Mouse (Mus musculus): ENCODE results near the gene Serhl. TPM values are rescaled to one million over a fixed set of nuclear protein-coding genes. Genes with fewer than 3 reads are reported as not detected.

Serhl gene
- total RNA-seq, 1 experiment from 2014 or later, result 53.8 TPM

GRCm38 (mm10) chr15:83162818-83163485 is 73.6 kb downstream of the Serhl start:
- no peak for DNase-seq

- peak; percentile 62 for DNase-seq
These were observed 75.7 kb downstream of the Serhl start for GRCm38 (mm10) chr15:83164971-83165471.

- no peak for DNase-seq
These were observed 76.4 kb downstream of the Serhl start for GRCm38 (mm10) chr15:83165526-83166315.

Other genes starting within 250 kb of the Serhl start
- 75.9 and 85.4 TPM in 2 replicates for gene Tcf20, start 101.6 kb upstream of the Serhl start, total RNA-seq (2021)
- 2.6 and 5.9 TPM in 2 replicates for gene Nfam1, start 56.2 kb upstream of the Serhl start, total RNA-seq (2021)
- 95.0 and 99.4 TPM in 2 replicates for gene Rrp7a, start 33.3 kb downstream of the Serhl start, total RNA-seq (2021)
- 87.6 and 97.0 TPM in 2 replicates for gene Poldip3, start 59.9 kb downstream of the Serhl start, total RNA-seq (2021)
- gene Cyb5r3, start 83.1 kb downstream of the Serhl start, total RNA-seq (2021), result 206 and 217 TPM in 2 replicates
- gene A4galt, start 162.3 kb downstream of the Serhl start, total RNA-seq (2021), result 10.1 and 12.5 TPM in 2 replicates

Data from adrenal gland, postnatal 14 days (tissue).